Mouse (Mus musculus) embryo, embryonic 9.5 days (tissue): ENCODE results near the gene Zfhx3.

Source experiments
- DNase-seq: peaks from one replicate; pipeline ENCODE4 v3.0.0-alpha.2; 2017; ENCODE audit errors: extremely low spot score

Zfhx3 gene

GRCm38 (mm10) chr8:108978362-108978750 is 1035.9 kb downstream of the Zfhx3 start:
- DNase-seq, result no peak

GRCm38 (mm10) chr8:108984904-108985303 is 1042.5 kb downstream of the Zfhx3 start:
- no peak for DNase-seq

- DNase-seq, result no peak
These were observed 1047.4 kb downstream of the Zfhx3 start for GRCm38 (mm10) chr8:108989841-108990240.

GRCm38 (mm10) chr8:108990537-108990936 is 1048.1 kb downstream of the Zfhx3 start:
- DNase-seq, result no peak

- no peak for DNase-seq
These were observed 1049.0 kb downstream of the Zfhx3 start for GRCm38 (mm10) chr8:108991395-108991794.

- no peak for DNase-seq
These were observed 1051.3 kb downstream of the Zfhx3 start for GRCm38 (mm10) chr8:108993718-108994117.

GRCm38 (mm10) chr8:108994187-108994586 is 1051.7 kb downstream of the Zfhx3 start:
- DNase-seq, result no peak

GRCm38 (mm10) chr8:108994880-108995279 is 1052.4 kb downstream of the Zfhx3 start:
- no peak for DNase-seq

GRCm38 (mm10) chr8:108997334-108997733 is 1054.9 kb downstream of the Zfhx3 start:
- no peak for DNase-seq

GRCm38 (mm10) chr8:108999297-109000249 is 1057.1 kb downstream of the Zfhx3 start:
- no peak for DNase-seq

GRCm38 (mm10) chr8:109001031-109001430 is 1058.6 kb downstream of the Zfhx3 start:
- DNase-seq, result no peak

- DNase-seq, result no peak
These were observed 1059.5 kb downstream of the Zfhx3 start for GRCm38 (mm10) chr8:109001923-109002322.

- DNase-seq, result no peak
These were observed 1064.5 kb downstream of the Zfhx3 start for GRCm38 (mm10) chr8:109006986-109007385.
